Mouse (Mus musculus): ENCODE data around the gene Bik. TPM values are rescaled to one million over a fixed set of nuclear protein-coding genes. Genes with fewer than 3 reads are reported as not detected.
A peak's percentile ranks its signal among the peaks of the same experiment; 100 is the strongest.

The Bik gene
- polyA plus RNA-seq, 1 experiment, result 25.1 TPM

DNA sequence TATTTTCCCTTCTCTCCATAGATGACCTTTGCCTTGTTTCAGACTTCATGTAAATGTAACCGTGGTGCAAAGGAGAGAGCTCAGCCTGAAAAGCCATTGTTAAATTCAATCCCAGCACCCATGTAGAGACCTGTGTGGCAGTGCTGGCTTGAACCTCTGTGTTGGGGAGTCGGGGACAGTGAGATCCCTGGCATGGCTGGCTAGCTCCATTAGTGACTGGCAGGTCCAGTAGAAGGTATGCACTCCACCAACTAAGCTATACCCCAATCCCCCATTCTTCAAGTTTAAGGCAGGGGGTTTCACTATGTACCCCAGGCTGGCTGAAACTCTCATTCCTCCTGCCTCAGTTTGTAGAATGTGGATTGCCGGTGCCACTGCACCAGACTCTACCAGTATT, 2.3 kb upstream of the Bik start:
- peaks cover 13% of the 10 kb centered on the region for H3K4me1 ChIP-seq (ENCODE audit: control insufficient read depth, insufficient read depth, low read length)
- no peak for DNase-seq
- no peak overlapping the region for H3K4me3 ChIP-seq (replicated peaks; ENCODE audit: extremely low read depth, low read depth, low read length)
- TF ChIP-seq POLR2A (IDR thresholded peaks at IDR 0.05; ENCODE audit: borderline replicate concordance, extremely low read depth, low read depth, low read length), result no peak
- no peak for TF ChIP-seq CTCF (IDR thresholded peaks at IDR 0.05; ENCODE audit: insufficient read depth, low read length)
- 91% methylated on average over 3 of the region's 3 CpGs for WGBS

DNA sequence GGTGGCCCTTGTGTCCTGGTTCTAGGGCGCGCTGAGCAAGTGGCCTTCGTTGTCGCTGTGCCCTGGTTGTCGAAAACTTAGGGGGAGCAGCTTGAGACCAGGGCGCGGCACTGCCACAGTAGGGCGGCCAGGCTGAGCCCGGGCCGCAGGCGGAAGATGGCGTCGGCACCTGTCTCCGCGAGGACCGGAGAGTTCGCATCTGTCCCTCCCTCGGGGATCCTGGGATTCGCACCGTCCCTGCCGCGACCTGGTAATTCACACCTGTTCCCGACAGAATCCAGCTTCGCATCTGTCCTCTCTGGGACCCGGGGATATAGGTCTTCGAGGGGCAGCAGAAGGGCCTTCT, 403 bp downstream of the Bik start:
- WGBS, result 5% methylated on average over 26 of the region's 26 CpGs
- Histone ChIP-seq H3K4me3 (replicated peaks; ENCODE audit: extremely low read depth, low read depth, low read length) (peak overlapping the region; percentile 87), H3K4me1 (ENCODE audit: control insufficient read depth, insufficient read depth, low read length) (peaks cover 28% of the 10 kb centered on the region)
- no peak for DNase-seq
- TF ChIP-seq CTCF (IDR thresholded peaks at IDR 0.05; ENCODE audit: insufficient read depth, low read length), result no peak
- no peak for TF ChIP-seq POLR2A (IDR thresholded peaks at IDR 0.05; ENCODE audit: borderline replicate concordance, extremely low read depth, low read depth, low read length)

DNA sequence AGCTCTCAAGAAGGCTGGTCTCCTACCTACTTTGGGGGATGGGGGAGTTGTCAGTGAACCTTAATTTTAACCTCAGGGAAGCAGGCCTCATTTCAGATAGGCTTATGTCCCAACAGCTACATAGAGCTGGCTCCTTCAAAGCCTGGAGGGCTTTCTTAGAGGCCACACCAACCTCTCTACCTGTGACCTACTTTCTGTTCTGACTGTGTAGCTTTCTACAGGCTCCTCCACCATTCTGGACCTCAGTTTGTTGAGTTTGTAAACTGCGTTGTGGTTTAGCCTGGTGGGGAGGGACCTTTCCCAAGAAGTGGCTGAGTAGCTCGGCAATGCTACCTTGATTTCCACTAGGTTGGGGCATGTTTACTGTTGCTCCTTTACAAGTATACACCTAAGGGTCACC, 1.1 kb downstream of the Bik start:
- TF ChIP-seq CTCF (IDR thresholded peaks at IDR 0.05; ENCODE audit: insufficient read depth, low read length) (no peak), POLR2A (IDR thresholded peaks at IDR 0.05; ENCODE audit: borderline replicate concordance, extremely low read depth, low read depth, low read length) (no peak)
- Histone ChIP-seq H3K4me3 (replicated peaks; ENCODE audit: extremely low read depth, low read depth, low read length) (peak overlapping the region; percentile 87), H3K4me1 (ENCODE audit: control insufficient read depth, insufficient read depth, low read length) (peaks cover 28% of the 10 kb centered on the region)
- 44% methylated on average over 2 of the region's 2 CpGs for WGBS
- no peak for DNase-seq

DNA sequence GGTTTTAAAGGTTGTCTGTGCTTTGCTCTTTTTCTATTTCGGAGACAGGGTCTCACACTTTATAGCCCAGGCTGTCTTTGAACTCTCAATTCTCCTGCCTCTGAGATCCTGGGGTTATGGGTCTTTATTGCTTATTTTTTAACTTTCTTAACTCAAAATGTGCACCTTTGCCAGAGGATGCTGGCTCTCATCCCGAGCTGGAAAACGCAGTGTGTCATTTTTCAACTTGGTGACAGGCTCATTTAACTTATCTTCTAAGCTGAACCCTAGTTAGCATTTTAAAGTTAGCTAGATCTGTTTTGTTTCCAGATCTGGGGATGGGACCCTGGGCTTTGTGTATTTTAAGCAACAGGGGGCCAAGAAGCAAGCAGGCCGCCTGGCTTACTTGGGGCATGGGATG, 2.2 kb downstream of the Bik start:
- DNase-seq, result no peak
- H3K4me1 ChIP-seq (ENCODE audit: control insufficient read depth, insufficient read depth, low read length), result peaks cover 28% of the 10 kb centered on the region
- no peak for TF ChIP-seq POLR2A (IDR thresholded peaks at IDR 0.05; ENCODE audit: borderline replicate concordance, extremely low read depth, low read depth, low read length)
- TF ChIP-seq CTCF (IDR thresholded peaks at IDR 0.05; ENCODE audit: insufficient read depth, low read length), result no peak
- WGBS, result 57% methylated on average over 4 of the region's 4 CpGs
- H3K4me3 ChIP-seq (replicated peaks; ENCODE audit: extremely low read depth, low read depth, low read length), result no peak overlapping the region

DNA sequence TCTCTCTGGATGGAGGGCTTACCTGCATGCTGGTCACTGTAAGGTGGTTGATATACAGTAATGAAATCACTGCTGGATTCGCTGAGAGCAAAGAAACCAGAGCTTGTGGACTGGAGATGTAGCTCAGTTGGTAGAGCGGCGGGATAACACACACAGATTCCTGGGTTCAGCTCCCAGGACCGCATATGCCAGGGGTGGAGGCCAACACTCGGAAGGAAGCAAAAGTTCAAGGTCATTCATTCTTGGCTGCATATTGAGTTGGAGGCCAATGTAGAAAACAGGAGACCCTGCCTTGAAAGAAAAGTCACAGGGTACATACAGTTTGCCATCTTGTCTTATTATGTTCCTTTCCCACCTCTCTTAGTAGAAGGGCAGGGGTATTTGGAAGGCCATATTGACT, 3.1 kb downstream of the Bik start:
- Histone ChIP-seq H3K4me1 (ENCODE audit: control insufficient read depth, insufficient read depth, low read length) (peaks cover 30% of the 10 kb centered on the region), H3K4me3 (replicated peaks; ENCODE audit: extremely low read depth, low read depth, low read length) (no peak overlapping the region)
- TF ChIP-seq POLR2A (IDR thresholded peaks at IDR 0.05; ENCODE audit: borderline replicate concordance, extremely low read depth, low read depth, low read length) (no peak), CTCF (IDR thresholded peaks at IDR 0.05; ENCODE audit: insufficient read depth, low read length) (no peak)
- no peak for DNase-seq
- 40% methylated on average over 5 of the region's 5 CpGs for WGBS

DNA sequence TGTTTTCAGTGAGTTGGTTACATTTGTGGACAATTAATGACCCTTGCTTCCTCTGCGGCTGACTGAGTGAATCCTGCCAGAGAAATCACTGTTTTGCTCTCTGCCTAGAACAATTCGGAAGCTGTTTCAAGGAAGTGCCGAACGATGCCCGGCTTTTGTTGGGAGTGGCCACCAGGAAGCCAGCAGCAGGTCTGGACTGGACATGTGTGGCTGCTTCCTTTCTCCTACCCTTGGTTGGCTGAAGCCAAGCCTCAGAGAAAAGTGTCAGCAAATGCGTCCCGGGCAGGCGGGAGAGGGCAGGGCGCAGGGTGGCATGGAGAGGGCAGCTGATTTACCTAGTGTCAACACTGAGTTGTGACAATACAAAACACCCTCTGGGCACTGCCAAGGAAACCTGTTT, 3.6 kb downstream of the Bik start:
- 13% methylated on average over 9 of the region's 9 CpGs for WGBS
- TF ChIP-seq CTCF (IDR thresholded peaks at IDR 0.05; ENCODE audit: insufficient read depth, low read length) (no peak), POLR2A (IDR thresholded peaks at IDR 0.05; ENCODE audit: borderline replicate concordance, extremely low read depth, low read depth, low read length) (no peak)
- DNase-seq, result no peak
- H3K4me1 ChIP-seq (ENCODE audit: control insufficient read depth, insufficient read depth, low read length), result peaks cover 33% of the 10 kb centered on the region
- no peak overlapping the region for H3K4me3 ChIP-seq (replicated peaks; ENCODE audit: extremely low read depth, low read depth, low read length)

DNA sequence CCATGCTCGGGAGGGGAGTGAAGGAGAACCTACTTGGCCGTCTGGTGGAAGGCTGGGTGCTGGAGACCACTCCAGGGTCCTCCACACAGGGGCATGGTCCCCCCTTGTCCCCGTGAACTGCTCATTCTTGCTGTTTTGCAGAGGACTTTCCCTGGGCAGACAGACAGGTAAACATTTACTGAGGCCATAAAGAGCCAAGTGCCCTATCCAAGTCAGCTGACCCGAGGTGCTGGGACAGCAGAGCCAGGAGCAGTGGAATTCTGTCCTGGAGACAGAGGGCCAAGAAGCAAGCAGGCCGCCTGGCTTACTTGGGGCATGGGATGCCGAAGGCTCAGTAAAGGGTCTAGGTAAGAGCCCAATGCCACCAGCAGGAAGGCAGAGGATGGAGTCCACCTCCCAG, 4.0 kb downstream of the Bik start:
- peak; percentile 64 for DNase-seq
- 35% methylated on average over 6 of the region's 6 CpGs for WGBS
- Histone ChIP-seq H3K4me1 (ENCODE audit: control insufficient read depth, insufficient read depth, low read length) (peaks cover 38% of the 10 kb centered on the region), H3K4me3 (replicated peaks; ENCODE audit: extremely low read depth, low read depth, low read length) (no peak overlapping the region)
- TF ChIP-seq CTCF (IDR thresholded peaks at IDR 0.05; ENCODE audit: insufficient read depth, low read length), result no peak
- TF ChIP-seq POLR2A (IDR thresholded peaks at IDR 0.05; ENCODE audit: borderline replicate concordance, extremely low read depth, low read depth, low read length), result no peak

DNA sequence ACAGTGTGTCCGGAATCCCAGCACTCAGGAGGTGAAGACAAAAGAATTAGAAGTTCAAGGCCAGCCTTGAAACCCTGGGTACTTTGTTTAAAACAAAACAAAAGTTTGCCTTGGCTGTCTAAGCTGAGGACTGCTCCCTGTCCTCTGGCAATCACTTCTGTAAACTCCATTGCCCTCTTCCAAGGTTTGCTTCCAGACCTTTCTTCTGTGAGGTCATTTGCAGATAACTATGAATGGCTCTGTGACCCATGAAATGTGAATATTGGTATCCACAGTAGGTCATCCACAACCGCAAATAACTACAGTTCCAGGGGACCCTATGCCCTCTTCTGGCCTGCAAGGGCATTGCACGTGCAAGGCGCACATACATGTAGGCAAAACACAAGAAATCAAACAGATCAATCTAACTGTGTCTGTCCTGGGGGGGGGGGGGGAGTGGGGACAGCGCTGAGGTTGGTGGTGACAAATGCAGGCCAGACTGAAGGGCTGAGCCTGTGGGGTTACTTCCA, 5.4 kb downstream of the Bik start:
- Histone ChIP-seq H3K4me3 (replicated peaks; ENCODE audit: extremely low read depth, low read depth, low read length) (no peak overlapping the region), H3K4me1 (ENCODE audit: control insufficient read depth, insufficient read depth, low read length) (peaks cover 39% of the 10 kb centered on the region)
- no peak for TF ChIP-seq POLR2A (IDR thresholded peaks at IDR 0.05; ENCODE audit: borderline replicate concordance, extremely low read depth, low read depth, low read length)
- 0 out of 2 replicates have a peak, but pooled peaks have one; percentile 43 for TF ChIP-seq CTCF (IDR thresholded peaks at IDR 0.05; ENCODE audit: insufficient read depth, low read length)
- no peak for DNase-seq
- WGBS, result 85% methylated on average over 5 of the region's 5 CpGs

DNA sequence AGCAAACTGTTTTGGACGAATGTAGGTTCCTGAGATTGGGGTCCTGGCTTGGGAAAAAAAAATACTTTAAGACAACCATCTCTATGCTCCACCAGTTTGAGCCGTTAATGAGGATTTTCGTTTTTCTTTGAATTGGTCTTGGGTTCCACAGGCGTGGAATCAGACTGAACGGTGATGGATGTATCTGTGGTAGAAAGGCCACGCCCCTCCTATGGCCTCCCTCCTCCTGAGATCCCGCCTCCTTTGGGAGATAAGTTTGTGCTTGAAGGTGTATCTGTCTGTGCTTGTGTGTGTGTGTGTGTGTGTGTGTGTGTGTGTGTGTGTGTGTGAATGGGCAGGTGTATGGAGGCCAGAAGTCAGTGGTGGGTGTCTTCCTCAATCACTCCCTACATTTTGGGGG, 5.9 kb downstream of the Bik start:
- DNase-seq, result no peak
- 67% methylated on average over 7 of the region's 7 CpGs for WGBS
- Histone ChIP-seq H3K4me3 (replicated peaks; ENCODE audit: extremely low read depth, low read depth, low read length) (no peak overlapping the region), H3K4me1 (ENCODE audit: control insufficient read depth, insufficient read depth, low read length) (peaks cover 39% of the 10 kb centered on the region)
- no peak for TF ChIP-seq POLR2A (IDR thresholded peaks at IDR 0.05; ENCODE audit: borderline replicate concordance, extremely low read depth, low read depth, low read length)
- no peak for TF ChIP-seq CTCF (IDR thresholded peaks at IDR 0.05; ENCODE audit: insufficient read depth, low read length)

DNA sequence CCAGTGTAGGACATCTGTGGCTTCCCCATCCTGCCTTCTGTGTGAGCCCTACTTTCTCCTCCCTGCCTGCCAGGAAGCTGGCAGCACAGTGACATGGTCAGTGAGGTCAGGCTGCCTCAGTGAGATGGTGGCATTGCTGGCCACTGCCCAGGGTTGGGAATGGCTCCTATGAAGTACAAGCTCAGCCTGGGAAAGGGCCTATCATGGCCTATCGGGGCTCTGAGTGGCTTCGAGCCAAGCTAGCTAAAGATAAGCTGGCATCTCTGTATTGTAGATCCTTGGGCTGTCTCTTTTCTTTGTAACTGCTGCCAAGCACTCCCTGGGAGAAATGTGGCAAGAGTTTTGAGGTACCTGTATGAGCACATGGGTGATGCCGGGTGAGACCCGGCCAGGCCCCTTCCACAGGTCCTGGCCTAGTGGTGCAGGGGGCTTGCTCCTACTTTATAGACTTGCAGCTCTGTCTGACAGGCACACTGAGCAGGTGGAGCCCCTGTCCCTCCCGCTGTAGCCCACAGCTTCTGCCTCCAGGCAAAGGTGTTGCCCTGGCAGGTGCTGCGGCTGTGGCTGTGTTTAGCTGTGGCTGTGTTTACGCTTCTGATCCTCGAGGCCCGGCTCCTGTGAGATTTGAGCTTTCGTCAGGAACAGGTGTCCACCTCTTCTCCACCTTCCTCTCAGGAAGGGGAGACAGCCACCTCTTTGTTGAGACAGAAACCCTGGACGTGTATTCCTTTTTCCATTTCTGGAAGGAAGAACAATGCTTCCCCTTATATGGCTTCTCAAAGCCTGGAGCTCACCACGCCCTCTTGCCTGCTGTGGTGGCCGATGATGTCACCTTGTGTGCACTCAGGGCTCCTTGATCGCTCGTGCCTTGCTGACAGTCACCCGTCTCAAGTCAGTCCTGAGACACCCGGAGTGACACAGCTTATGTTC, 8.6 kb downstream of the Bik start:
- no peak overlapping the region for H3K4me3 ChIP-seq (replicated peaks; ENCODE audit: extremely low read depth, low read depth, low read length)
- H3K4me1 ChIP-seq (ENCODE audit: control insufficient read depth, insufficient read depth, low read length), result peaks cover 32% of the 10 kb centered on the region
- TF ChIP-seq POLR2A (IDR thresholded peaks at IDR 0.05; ENCODE audit: borderline replicate concordance, extremely low read depth, low read depth, low read length) (no peak), CTCF (IDR thresholded peaks at IDR 0.05; ENCODE audit: insufficient read depth, low read length) (no peak)
- peak; percentile 41 for DNase-seq
- 39% methylated on average over 17 of the region's 17 CpGs for WGBS

Measured in lung, adult 2 months (tissue).